Mouse (Mus musculus) left cerebral cortex, postnatal 4 days (tissue): ENCODE results near the gene Cgrrf1. TPM values are rescaled to one million over a fixed set of nuclear protein-coding genes. Genes with fewer than 3 reads are reported as not detected.
A peak's percentile ranks its signal among the peaks of the same experiment; 100 is the strongest.
"Not testable (repeated sequence)": the region's sequence is repeated elsewhere in the genome, so short reads cannot be mapped to it uniquely, and the experiment has no call there.

Experiments used
- DNase-seq: peaks from one replicate; pipeline ENCODE4 v3.0.0-alpha.2; 2022
- intact Hi-C: fragments of 180-260 bp; cut with DNase I; formaldehyde crosslinking; loops from one replicate; pipeline ENCODE4 v1.15.1; 2025
- total RNA-seq, 2 experiments: library from RNA; stranded (reverse); gene quantifications; 2 replicates each; pipeline ENCODE4 v1.2.3; 2021

Gene Cgrrf1
- total RNA-seq, result 1 to 10 TPM; 6.3 TPM

- intact Hi-C loops, result no loop called here
- peak; percentile 94 for DNase-seq
Measured at GRCm38 (mm10) chr14:46831837-46832333, at the start of gene Cgrrf1. Gene Cgrrf1 (plus strand): TSS chr14:46832125.

GRCm38 (mm10) chr14:46782187-46782828 is 49.6 kb upstream of the Cgrrf1 start:
- intact Hi-C loops, result no loop called here
- no peak for DNase-seq

- no peak for DNase-seq
- intact Hi-C loops, result no loop called here
Measured at GRCm38 (mm10) chr14:46783327-46783926, 48.5 kb upstream of the Cgrrf1 start.

GRCm38 (mm10) chr14:46785247-46785646 is 46.7 kb upstream of the Cgrrf1 start:
- intact Hi-C loops, result no loop called here

GRCm38 (mm10) chr14:46787454-46787786 is 44.5 kb upstream of the Cgrrf1 start:
- no peak for DNase-seq
- intact Hi-C loops, result no loop called here

More at GRCm38 (mm10) chr14:46785247-46785646, 46.7 kb upstream of the Cgrrf1 start:
- DNase-seq, result no peak

- intact Hi-C loops, result no loop called here
- DNase-seq, result peak; percentile 93
Measured at GRCm38 (mm10) chr14:46787787-46788504, 44.0 kb upstream of the Cgrrf1 start, which contains the start of gene Cnih1. Gene Cnih1 (minus strand): TSS chr14:46788411.

- no peak for DNase-seq
- intact Hi-C loops, result no loop called here
Measured at GRCm38 (mm10) chr14:46788505-46788901, 43.4 kb upstream of the Cgrrf1 start.

GRCm38 (mm10) chr14:46790303-46790702 is 41.6 kb upstream of the Cgrrf1 start:
- no peak for DNase-seq
- intact Hi-C loops, result no loop called here

- intact Hi-C loops, result no loop called here
- no peak for DNase-seq
Measured at GRCm38 (mm10) chr14:46790723-46791122, 41.2 kb upstream of the Cgrrf1 start.

GRCm38 (mm10) chr14:46794157-46794556 is 37.8 kb upstream of the Cgrrf1 start:
- DNase-seq, result no peak
- intact Hi-C loops, result no loop called here

GRCm38 (mm10) chr14:46800684-46801345 is 31.1 kb upstream of the Cgrrf1 start:
- DNase-seq, result no peak
- intact Hi-C loops, result no loop called here

- no peak for DNase-seq
- intact Hi-C loops, result no loop called here
Measured at GRCm38 (mm10) chr14:46803259-46803658, 28.7 kb upstream of the Cgrrf1 start.

GRCm38 (mm10) chr14:46803791-46804190 is 28.1 kb upstream of the Cgrrf1 start:
- intact Hi-C loops, result no loop called here
- no peak for DNase-seq

- DNase-seq, result no peak
- intact Hi-C loops, result no loop called here
Measured at GRCm38 (mm10) chr14:46806186-46806585, 25.7 kb upstream of the Cgrrf1 start.

GRCm38 (mm10) chr14:46807927-46808326 is 24.0 kb upstream of the Cgrrf1 start:
- intact Hi-C loops, result no loop called here
- DNase-seq, result no peak

GRCm38 (mm10) chr14:46815640-46816039 is 16.3 kb upstream of the Cgrrf1 start:
- intact Hi-C loops, result no loop called here

GRCm38 (mm10) chr14:46816916-46817622 is 14.9 kb upstream of the Cgrrf1 start:
- no peak for DNase-seq

More at GRCm38 (mm10) chr14:46815640-46816039, 16.3 kb upstream of the Cgrrf1 start:
- DNase-seq, result no peak

GRCm38 (mm10) chr14:46818743-46819142 is 13.2 kb upstream of the Cgrrf1 start:
- intact Hi-C loops, result no loop called here

More at GRCm38 (mm10) chr14:46816916-46817622, 14.9 kb upstream of the Cgrrf1 start:
- intact Hi-C loops, result no loop called here

GRCm38 (mm10) chr14:46819961-46820360 is 12.0 kb upstream of the Cgrrf1 start:
- DNase-seq, intact Hi-C loops: not testable (repeated sequence)

More at GRCm38 (mm10) chr14:46818743-46819142, 13.2 kb upstream of the Cgrrf1 start:
- no peak for DNase-seq

GRCm38 (mm10) chr14:46821271-46821872 is 10.6 kb upstream of the Cgrrf1 start:
- DNase-seq, result no peak
- intact Hi-C loops, result no loop called here
